Mouse (Mus musculus) gastrocnemius, adult 8-10 months (tissue): Measurements from ENCODE around the gene Sostdc1. TPM values are rescaled to one million over a fixed set of nuclear protein-coding genes. Genes with fewer than 3 reads are reported as not detected.

Source experiments
- total RNA-seq, 4 experiments: library from RNA; stranded (reverse); gene quantifications; 2 replicates each; pipeline ENCODE4 v1.2.4; 2022

The Sostdc1 gene
- total RNA-seq, 4 experiments from 2014 or later = 0.16 to 0.22 (median 0.21) TPM; not detected in 1

Other genes starting within 250 kb of the Sostdc1 start
- gene Ankmy2, start 157.0 kb upstream of the Sostdc1 start, total RNA-seq = 1 to 10 TPM; 4.0 to 6.6 (median 5.7) TPM
- gene Bzw2, start 156.1 kb upstream of the Sostdc1 start, total RNA-seq = 100 to 1,000 TPM in 3 of 4 experiments, 10 to 100 TPM in 1; 96.8 to 117 (median 106) TPM
- gene Lrrc72, start 60.7 kb upstream of the Sostdc1 start, total RNA-seq = not detected
- gene Ispd, start 67.3 kb downstream of the Sostdc1 start, total RNA-seq = 1 to 10 TPM; 2.7 to 3.5 (median 3.3) TPM
- gene D630036H23Rik, start 68.0 kb downstream of the Sostdc1 start, total RNA-seq = under 1 TPM; 0.34 to 0.54 (median 0.52) TPM